Mouse (Mus musculus) CH12.LX (cell line): ENCODE measurements at regions not wholly inside any gene's neighbourhood (a gene's known extent, or its start where the extent isn't known, plus 50 kb on each side); places are given as distances from the start of the nearest gene placed in this dataset.

Source experiments
- CHD2 ChIP-seq: IDR thresholded peaks from 2 replicates; pipeline ENCODE4 v1.6.1; 2011; ENCODE audit warnings: low read length, improper control_type of control experiment
- CTCF ChIP-seq, 2 experiments: IDR thresholded peaks in 1 of 2; conservative IDR thresholded peaks in 1 of 2; 2 replicates each; pipeline ENCODE4 v1.5.1; 2011 to 2012; ENCODE audit warnings: low read depth in 2 of 2, low read length in 2 of 2, improper control_type of control experiment in 1 of 2, inconsistent platforms in 1 of 2, mild to moderate bottlenecking in 1 of 2, moderate library complexity in 1 of 2
- ELF1 ChIP-seq: IDR thresholded peaks from 2 replicates; pipeline ENCODE4 v1.6.1; 2014; ENCODE audit warnings: low read depth, mild to moderate bottlenecking, inconsistent platforms, low read length, improper control_type of control experiment
- HCFC1 ChIP-seq: IDR thresholded peaks from 2 replicates; pipeline ENCODE4 v1.6.1; 2012; ENCODE audit warnings: low read depth, mild to moderate bottlenecking, inconsistent platforms, low read length, improper control_type of control experiment
- POLR2A ChIP-seq: IDR thresholded peaks from 2 replicates; pipeline ENCODE4 v1.6.1; 2011; ENCODE audit warnings: low read depth, mild to moderate bottlenecking, improper control_type of control experiment, low read length
- POLR2AphosphoS2 ChIP-seq: IDR thresholded peaks from 2 replicates; pipeline ENCODE4 v1.6.1; 2011; ENCODE audit warnings: low read depth, low read length, improper control_type of control experiment
- SIN3A ChIP-seq: IDR thresholded peaks from 2 replicates; pipeline ENCODE4 v1.6.1; 2012; ENCODE audit warnings: low read length, improper control_type of control experiment, inconsistent platforms

GRCm38 (mm10) chr17:7464901-7465300, 79.6 kb upstream of the Unc93a2 start:
- no peak for TF ChIP-seq CTCF (conservative IDR thresholded peaks at IDR 0.05 in 1 of 2, IDR thresholded peaks at IDR 0.05 in 1 of 2; ENCODE audit: low read depth in 2 of 2, low read length in 2 of 2)
- TF ChIP-seq POLR2AphosphoS2, result no peak
- no peak for TF ChIP-seq CHD2
- no peak for TF ChIP-seq ELF1
- no peak for TF ChIP-seq SIN3A
- TF ChIP-seq POLR2A, result no peak
- no peak for TF ChIP-seq HCFC1
